Mouse (Mus musculus) CD4-positive, CD25-positive, alpha-beta regulatory T cell, adult 4 months (primary cell): ENCODE data around the gene Faap20. TPM values are rescaled to one million over a fixed set of nuclear protein-coding genes. Genes with fewer than 3 reads are reported as not detected.

Source experiments
- ATAC-seq: one replicate; pipeline ENCODE4 v1.8.0; 2017
- polyA plus RNA-seq, 2 experiments: library from polyadenylated mRNA; unstranded; fragments of 100-300 nt; shearing (Covaris generic); gene quantifications; one replicate each; pipeline ENCODE4 v1.2.1; 2017

Gene Faap20
- polyA plus RNA-seq, 2 experiments from 2014 or later = 50.4 to 58.5 TPM

DNA sequence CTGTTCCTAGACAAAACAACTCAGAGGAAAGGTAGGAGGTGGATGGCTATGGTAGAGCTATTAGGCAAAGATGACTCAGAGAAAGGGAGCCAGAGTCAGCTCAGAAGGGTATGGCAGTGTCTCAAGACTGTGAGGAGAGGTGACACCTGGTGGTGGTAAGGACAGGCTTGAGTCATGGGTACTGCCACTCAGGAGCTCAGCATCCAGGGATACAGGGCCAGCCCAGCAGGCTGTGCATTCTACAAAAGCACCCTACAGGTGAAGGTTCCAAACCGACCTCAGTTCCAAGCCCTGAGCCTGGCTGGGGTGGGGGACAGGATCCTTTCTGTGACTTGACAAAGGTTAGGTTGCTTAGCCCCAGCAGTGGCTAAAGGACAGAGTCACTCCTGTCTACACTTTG, 39.0 kb downstream of the Faap20 start:
- ATAC-seq = no peak

DNA sequence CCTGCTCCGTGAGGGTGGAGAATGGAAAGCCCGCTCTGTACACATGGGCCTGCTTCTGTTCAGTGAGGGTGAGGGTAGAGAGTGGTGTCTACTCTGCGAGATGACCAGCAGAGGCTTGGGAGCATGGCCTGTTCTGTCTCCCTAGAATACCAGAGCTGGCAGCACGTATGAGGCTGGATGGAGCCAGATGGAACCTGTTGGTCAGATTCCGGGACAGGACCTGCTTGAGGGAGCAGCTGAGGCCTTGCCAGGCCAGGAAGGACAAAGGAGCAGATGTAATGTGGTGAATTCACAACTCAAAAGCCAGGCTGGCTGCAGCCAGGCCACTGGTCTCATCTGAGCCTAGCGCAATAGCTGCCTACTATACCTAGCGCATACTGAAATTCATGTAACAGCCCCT, 40.4 kb downstream of the Faap20 start:
- no peak for ATAC-seq

DNA sequence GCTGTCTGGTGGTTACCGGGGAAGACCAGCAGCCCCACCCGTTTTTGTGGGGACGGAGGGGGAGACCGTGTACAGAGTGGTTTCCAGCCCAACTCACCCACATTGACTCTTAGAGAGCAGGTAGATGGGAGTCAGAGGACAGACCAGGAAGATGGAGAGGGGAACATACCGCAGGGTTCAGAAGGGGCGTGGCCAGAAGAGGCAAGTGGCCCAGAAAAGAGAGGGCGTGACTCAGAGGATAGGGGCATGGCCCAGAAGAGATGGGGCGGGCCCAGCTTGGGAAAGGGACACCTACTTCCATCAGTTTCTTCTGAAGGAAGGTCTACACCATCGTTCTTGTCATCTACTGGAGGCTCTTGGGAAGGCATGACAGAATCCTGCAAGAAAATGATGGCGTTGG, 43.3 kb downstream of the Faap20 start:
- ATAC-seq = no peak

DNA sequence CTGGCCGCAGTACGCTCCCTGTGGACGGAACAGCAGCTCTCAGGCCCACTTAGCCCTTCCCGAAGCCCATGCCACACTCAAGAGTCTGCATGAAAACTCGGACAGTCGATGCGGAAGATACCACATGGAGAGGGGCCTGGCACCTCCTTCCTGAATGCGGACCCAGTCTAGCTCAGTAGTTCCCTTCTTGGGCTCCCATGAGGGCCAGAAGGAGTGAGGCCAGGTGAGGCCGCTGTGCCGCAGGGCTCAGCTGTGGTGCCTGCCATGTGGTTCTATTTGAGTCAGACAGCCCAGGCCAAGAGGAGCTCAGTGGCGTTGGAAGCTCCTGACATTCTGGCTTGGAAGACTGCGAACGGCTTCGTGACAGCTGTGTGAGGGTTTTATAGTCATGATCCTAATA, 44.8 kb downstream of the Faap20 start:
- no peak for ATAC-seq

DNA sequence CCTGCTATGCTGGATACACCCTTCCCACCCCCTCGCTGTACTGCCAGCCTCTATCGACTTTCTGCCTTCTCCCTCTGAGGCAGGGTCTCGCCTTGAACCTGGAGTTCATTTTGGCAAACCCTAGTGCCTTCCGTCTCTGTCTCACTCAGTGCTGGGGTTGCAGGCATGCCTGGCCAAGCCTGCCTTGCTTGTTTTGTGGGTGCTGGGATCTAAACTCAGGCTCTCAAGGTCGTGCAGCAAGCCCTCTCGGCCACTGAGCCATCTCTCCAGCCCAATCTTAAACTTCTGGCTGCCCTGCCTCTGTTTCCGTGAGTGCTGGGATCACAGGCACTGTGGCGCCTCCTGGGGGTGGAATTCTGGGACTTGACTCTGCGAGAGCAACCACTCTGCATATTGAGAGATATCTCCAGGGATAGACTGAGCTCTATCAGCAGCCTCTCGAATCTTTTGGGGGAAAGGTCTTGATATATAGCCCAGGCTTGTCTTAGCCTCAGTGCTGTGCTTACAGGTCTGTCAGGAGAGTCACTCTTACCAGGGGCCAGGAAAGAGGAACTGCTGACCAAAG, 45.5 kb downstream of the Faap20 start:
- ATAC-seq = no peak

DNA sequence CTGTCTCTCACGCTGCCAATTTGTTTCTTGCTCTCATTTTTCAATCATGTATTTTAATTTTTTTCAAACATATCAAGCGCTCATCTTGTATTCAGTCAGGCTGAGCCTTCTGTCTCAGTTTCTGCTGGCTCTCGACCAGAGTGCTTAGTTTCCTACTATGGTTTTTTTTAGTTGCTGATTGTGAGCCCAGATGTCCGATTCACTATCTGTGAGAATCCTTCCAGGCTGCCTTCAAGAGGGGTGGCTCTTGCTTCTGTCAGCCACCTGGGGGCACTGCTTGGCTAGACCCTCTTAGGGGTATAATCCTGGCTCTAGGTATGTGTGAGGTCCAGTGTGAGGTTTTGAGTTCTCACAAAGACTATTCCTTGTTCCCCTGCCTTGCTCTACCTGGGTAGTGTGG, 46.4 kb downstream of the Faap20 start:
- no peak for ATAC-seq

DNA sequence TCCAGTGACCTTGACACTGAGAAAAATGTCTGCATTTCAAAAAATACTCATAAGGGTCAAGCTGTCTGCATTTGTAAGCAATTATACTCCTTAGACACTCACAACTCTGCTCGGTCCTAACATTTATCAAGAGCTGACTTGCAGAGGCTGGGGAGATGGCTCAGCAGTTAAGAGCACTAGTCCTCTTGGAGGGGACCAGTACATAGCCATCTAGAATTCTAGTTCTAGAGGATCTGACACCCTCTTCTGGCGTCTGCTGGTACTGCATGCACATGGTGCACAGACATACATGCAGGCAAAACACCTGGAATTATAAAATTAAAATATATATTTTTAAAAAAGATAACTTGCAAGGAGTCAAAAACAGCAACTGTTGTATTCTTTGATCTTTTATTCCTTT, 47.5 kb downstream of the Faap20 start:
- ATAC-seq = no peak

DNA sequence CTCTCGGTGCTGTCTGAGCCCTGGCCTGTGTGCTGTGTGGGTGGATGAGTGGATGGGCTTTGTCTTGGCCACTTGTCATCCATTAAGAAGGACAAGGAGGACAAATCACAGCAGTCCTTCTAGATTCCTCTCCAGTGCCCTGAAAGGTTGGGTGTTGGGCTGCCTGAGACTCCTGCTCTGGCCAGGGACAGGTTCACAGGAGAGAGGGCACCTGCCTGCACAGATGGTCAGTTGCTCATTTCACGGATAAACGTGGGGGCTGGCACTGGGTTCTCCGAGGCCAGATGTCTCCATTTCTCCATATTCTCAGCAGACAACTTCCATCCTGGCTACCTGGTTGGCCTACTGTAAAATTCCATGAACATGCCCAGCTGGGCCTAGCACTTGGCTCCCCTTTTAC, 49.2 kb downstream of the Faap20 start:
- ATAC-seq = no peak

DNA sequence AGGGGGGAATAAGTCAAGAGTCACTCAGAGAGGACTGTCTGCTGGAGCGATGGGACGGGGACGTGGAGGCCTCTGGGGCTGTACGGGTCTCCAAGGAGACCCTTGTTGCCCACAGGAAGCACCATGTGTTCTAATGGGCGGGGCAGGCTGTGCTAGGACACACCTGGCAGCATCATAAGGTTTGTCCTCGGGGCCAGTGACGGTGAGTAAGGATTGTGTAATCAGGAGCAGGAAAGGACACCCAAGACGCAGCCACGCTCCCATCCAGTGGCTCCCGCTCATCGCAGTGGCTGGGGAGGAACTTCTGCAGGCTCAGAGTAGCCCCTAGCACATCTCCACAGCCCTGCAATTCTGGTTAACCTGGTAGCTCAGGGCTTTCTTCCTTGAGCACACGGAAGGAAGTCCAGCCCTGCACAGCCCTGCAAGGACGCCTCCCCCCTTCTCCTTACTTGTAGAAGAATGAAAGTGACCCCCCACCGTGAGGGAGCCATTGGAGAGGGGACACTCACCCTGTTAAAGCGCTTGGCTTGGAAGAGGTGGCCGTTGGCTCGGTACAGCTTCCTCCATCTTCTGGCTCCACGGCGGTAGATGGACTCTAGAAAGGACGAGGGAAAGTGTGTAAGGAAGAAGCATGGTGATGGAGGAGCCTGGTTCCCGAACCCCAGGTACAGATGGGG, 51.0 kb downstream of the Faap20 start:
- ATAC-seq = no peak

DNA sequence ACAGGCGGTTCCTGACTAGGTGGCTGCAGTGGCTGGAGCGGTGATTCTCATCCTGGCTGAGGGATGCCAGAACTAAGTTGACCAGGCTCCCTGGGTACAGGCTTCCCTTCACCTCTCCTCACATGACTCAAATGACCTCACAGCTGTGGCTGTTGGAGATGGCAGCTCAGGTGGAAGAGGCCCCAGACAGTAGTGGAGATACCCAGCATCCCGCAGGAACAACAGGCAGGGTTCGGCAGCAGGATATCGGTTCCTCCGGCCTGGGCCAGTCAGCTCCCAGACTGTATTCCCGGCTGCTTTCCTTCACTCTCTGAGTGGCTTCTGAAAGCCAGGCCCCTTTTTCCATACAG, 51.5 kb downstream of the Faap20 start:
- no peak for ATAC-seq

DNA sequence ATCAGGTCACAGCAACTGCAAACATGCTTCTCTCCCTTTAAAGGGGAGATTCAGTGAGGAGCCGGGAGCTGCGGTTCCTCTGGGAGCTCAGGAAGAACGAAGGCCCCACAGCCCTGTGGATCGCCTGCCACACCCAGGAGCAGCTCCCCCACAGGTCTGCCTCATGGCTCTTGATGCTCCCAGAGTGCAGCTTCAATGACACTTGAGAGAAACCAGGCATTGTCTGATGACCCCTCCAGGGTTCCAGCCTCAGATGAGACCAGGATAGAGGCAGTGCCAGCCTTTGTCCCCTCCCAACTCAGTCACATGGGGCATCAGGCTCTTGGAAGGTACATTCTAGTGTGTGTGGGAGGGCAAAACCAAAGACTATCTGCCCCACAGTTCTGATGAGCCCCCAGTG, 52.4 kb downstream of the Faap20 start:
- no peak for ATAC-seq

DNA sequence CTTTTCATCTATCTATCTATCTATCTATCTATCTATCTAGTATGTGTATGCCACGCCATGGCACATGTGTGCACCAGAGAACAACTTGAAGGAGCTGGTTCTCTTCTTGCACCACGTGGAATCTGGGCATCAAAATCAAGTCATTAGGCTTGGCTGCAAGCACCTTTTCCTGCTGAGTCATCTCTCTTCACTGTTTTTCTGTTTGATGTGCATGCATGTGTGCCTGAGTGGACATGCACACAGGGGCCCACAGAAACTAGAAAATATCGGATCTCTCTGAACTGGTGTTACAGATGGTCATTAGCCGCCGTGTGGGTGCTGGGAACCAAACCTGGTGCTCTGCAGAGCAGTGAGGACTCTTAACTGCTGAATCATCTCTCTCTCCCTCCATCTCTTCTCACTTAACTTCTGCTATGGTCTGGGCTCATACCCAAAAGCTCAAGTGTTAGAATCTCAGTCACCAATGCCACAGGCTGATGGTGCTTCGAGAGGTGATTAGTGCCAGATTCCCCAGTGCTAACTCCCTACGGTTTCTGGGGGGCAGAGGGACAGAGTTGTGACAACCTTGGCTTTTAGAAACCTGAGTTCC, 55.0 kb downstream of the Faap20 start:
- no peak for ATAC-seq

DNA sequence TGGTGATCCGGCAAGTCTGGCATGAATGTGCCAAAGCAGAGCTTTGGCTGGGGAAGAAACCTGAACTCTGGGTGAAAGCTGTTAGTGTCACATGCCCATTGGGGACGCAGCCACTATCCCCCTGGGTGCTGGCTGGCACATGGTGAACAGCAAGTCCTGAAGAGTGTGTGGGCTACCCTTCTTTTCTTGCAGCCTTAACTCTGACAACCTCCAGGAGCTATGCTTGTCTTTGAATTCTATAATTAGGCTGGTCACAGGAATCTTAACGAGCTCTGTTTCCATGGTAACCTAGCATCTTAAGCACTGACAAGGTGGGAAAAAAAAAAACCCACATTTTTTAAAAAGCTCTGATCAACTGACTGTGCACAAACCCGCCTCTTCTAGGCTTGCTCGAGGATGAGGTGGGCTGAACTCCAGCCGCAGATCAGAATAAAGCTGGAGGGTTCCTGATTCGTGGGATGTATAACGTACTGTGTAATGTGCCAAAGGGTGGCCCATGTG, 56.0 kb downstream of the Faap20 start:
- no peak for ATAC-seq

Other genes starting within 250 kb of the Faap20 start
- not detected for gene Plch2, start 193.0 kb upstream of the Faap20 start, polyA plus RNA-seq
- gene Pex10, start 182.8 kb upstream of the Faap20 start, polyA plus RNA-seq = 10 to 100 TPM in 1 of 2 experiments, 1 to 10 TPM in 1; 9.7 to 10.4 TPM
- gene Rer1, start 163.4 kb upstream of the Faap20 start, polyA plus RNA-seq = 100 to 1,000 TPM in 1 of 2 experiments, 10 to 100 TPM in 1; 84.8 to 110 TPM
- 1 to 10 TPM; 1.9 to 4.5 TPM for gene Morn1, start 163.2 kb upstream of the Faap20 start, polyA plus RNA-seq
- 10 to 100 TPM; 20.6 to 28.2 TPM for gene Ski, start 27.2 kb upstream of the Faap20 start, polyA plus RNA-seq
- gene Prkcz, start 111.6 kb downstream of the Faap20 start, polyA plus RNA-seq = 10 to 100 TPM in 1 of 2 experiments, 1 to 10 TPM in 1; 9.0 to 12.2 TPM
- gene Gabrd, start 148.3 kb downstream of the Faap20 start, polyA plus RNA-seq = 1 to 10 TPM; 1.6 to 2.4 TPM
- gene Cfap74, start 159.4 kb downstream of the Faap20 start, polyA plus RNA-seq = 1 to 10 TPM; 3.8 to 4.4 TPM
- not detected for gene Tmem52, start 219.3 kb downstream of the Faap20 start, polyA plus RNA-seq
- gene Gnb1, start 241.6 kb downstream of the Faap20 start, polyA plus RNA-seq = 100 to 1,000 TPM; 291 TPM